Mouse (Mus musculus) gastrocnemius, adult 8-10 months (tissue): ENCODE results near the gene Tbc1d10c. TPM values are rescaled to one million over a fixed set of nuclear protein-coding genes. Genes with fewer than 3 reads are reported as not detected.
A peak's percentile ranks its signal among the peaks of the same experiment; 100 is the strongest.

Experiments used
- DNase-seq, 2 experiments: peaks; one replicate each; pipeline ENCODE4 v3.0.0; 2022; ENCODE audit warnings: low spot score in 2 of 2
- total RNA-seq, 4 experiments: library from RNA; stranded (reverse); gene quantifications; 2 replicates each; pipeline ENCODE4 v1.2.4; 2022

Tbc1d10c gene
- total RNA-seq, 4 experiments from 2014 or later = 6.6 to 8.6 (median 7.9) TPM

DNA sequence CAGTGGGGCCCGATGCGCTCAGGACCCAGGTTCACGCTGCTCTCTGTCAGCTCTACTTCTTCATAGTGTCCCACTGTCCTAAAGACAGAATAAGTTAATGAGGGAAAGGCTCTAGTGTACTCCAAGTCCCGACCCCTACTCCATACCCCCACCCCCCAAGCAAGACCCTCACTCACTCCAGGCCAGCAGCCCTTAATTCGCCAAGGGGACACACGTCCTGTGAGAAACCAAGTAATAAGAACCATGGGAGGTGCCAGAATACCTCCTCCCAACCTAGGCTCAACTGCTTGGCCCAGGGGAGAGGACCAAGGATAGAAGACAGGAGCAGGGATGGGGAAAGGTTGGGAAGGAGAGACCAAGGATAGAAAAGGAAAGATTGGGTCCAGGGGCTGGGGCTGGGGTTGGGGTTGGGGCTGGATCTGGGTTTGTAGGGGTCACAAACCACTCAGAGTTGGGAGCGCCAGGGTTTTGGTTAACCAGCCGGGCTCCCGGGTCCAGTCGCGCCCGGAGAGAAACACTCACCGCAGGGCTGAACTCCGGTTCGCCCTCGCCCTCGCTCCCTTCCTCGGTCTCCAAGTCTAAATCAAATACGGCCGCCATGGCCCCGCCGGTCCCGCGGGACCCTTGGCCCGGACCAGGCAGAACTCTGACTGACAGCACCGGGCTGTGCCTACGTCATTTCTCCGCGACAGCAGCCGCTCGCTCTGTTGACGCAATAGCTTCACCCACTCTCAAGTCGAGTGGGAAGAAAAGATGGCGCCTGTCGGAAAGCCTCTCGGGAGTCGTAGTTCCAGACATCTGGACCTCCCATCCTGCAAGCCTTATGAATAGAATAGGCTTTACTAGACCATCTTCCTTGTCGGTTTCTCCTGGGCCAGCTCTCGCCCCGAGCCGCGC is 28.2 kb downstream of the Tbc1d10c start, which contains the start of gene Rps6kb2:
Rps6kb2 (minus strand) TSS at position 709 of the 897 bp plus-strand sequence.
- DNase-seq = peak; percentile 93

GRCm38 (mm10) chr19:4159049-4159448 is 32.0 kb downstream of the Tbc1d10c start:
- DNase-seq = no peak

- DNase-seq = no peak
Observed at GRCm38 (mm10) chr19:4156771-4157170, 34.3 kb downstream of the Tbc1d10c start.

- DNase-seq = no peak
Observed at GRCm38 (mm10) chr19:4156073-4156579, 35.0 kb downstream of the Tbc1d10c start.

- no peak for DNase-seq
Observed at GRCm38 (mm10) chr19:4155223-4156072, 35.6 kb downstream of the Tbc1d10c start.

DNA sequence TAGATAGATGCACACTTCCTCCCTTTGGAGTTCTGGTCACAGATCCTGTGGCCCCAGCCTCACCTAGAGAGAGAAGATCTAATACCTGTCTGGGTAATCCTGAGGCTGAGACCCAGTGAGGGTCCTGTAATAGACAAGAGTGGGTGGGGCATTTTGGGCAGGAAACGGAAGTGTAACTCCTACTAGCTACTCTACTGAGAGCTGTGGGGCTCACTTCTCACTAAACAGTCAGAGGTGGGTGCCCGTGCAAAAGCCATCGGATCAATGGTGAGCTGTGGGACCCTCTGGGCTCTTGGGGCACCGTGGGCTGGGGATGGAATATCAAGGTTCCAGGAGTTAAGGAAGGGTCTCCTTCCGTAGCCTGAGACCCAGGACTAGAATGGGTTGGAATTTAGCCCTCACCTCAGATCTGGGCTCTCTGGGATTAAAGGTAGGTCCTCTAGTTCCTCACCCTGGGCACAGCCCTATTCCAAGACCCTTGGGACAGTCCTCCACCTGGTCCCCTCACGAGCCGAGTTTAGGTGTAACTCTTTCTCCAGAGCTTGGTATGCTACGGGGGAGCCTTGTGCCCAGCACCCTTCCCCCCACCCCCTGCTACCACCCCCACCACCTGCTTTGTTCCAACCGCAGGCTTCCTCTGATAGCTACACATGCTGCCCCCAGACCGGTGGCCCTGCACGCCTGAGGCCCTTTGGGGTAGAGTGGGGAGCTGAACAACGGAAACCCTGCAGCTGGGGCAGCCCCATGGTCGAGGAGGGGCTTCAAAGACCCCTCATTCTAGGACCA is 36.5 kb downstream of the Tbc1d10c start:
- no peak for DNase-seq

DNA sequence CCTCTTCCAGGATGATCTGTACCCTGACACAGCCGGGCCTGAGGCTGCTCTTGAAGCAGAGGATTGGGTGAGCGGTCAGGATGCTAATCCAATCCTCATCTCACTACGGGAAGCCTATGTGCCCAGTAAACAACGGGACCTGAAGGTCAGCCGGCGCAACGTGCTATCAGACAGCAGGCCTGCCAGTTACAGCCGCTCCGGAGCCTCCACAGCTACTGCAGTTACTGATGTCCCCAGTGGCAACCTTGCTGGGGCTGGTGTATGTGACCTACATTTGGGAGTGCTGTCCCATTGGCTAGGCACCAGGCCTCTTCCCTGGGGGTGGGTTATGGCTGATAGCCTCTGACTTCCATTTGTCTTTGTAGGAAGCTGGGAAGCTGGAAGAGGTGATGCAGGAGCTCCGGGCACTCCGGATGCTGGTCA is 37.8 kb downstream of the Tbc1d10c start, which contains the start of gene Ptprcap:
Ptprcap (plus strand) TSS at position 373 of the 423 bp plus-strand sequence.
- no peak for DNase-seq

DNA sequence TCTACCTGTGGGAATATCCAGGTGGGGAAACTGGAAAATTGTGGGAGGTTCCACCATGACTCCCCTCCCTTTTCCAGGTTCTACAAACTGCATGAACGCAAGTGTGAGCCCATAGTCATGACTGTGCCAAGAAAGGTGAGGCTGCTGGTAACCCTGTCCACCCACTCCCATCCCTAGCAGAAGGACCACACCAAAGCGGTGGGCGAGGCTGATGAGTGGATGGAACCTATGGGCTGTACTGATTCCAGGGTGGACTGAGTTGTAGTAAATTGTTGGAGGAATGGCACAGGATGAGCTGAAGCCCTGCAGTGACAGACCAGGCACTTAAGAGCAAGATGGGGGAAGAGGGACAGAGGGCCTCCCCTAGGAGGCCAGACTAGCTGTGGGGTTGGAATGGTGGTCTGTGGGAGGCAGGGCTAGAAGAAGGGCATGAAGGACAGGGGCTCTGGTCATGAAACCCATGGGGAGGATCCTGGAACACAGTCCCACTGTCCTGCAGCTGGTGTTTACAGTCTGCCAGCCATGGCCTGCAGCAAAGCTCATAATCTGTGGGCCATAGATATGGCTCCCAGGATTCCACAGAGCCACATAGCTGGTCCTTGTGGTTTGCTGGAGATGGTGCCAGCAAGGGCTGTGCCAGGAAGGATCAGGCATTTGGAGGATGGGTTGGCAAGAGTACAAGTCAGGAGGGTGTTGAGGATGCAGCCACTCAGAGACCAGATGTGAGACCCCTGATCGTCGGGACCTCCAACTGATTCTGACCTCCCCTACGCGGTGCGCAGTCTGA is 38.4 kb downstream of the Tbc1d10c start:
- no peak for DNase-seq

DNA sequence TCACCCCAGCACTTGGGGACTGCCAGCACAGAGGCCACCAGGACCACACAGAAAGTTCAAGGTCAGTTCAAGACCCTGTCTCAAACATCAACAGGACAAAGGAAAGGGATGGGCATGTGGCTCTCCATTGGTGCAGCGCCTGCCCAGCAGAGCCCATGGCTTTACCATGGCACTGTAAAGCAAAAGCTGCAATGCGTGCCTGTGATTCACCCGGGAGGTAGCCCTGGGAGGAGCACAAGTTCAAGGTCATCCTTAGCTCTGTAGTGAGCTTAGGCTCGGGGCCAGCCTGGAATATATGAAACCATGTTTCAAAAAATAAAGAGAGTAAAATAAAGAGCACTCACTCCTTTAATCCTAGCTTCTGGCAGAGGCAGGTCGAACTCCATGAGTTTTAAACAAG is 39.2 kb downstream of the Tbc1d10c start:
- DNase-seq = no peak

DNA sequence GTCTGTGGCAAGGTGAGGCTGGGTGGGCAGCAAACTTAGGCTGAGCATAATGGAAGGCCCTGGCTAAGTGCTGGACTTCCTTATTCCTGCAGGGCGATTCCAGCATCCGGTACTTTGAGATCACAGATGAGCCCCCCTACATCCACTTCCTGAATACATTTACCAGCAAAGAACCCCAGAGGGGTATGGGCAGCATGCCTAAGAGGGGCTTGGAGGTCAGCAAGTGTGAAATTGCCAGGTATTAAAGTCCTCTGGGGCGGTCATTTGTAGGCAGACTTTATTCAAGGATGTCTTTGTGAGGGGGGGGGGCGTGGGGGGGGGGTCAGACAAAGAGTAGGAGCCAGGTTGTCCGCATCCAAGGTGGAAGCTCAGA is 39.6 kb downstream of the Tbc1d10c start:
- DNase-seq = no peak

DNA sequence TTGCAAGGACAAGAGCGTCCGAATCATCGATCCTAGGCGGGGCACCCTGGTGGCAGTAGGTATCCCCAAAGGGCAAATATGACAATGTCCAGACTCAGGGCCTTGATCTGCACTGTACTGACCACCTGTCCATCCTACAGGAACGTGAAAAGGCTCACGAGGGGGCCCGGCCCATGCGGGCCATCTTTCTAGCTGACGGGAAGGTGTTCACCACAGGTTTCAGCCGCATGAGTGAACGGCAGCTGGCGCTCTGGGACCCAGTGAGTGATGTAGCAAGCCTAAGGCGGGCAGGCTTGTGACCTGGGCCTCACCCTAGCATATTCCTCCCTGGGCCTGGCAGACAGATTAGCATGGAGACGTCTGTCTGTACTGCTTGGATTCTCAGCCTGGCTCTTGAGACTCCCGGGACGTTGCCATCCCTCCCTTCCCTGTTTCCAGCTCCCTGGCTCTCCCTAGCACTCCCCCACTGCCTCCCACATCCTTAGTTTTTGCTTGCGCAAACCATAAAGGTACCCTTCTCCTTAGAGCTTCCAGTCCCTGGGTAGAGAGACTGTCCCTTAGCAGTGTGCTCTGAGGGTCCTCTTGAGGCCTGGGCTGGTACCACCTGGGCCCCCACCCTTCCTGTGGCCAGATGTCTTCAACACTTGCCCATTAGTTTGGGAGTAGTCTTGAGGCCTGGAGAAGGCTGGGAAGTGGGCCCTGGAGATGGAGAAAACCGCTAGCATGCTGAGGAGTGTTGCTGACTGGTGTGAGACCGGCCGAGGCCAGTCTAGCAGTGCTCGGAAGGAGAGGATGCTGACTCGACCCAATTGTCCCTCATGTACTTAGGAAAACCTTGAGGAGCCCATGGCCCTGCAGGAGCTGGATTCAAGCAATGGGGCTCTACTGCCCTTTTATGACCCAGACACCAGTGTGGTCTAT is 40.3 kb downstream of the Tbc1d10c start:
- DNase-seq = no peak

GRCm38 (mm10) chr19:4149764-4150461 is 41.2 kb downstream of the Tbc1d10c start:
- no peak for DNase-seq

- no peak for DNase-seq
Observed at GRCm38 (mm10) chr19:4149283-4149682, 41.8 kb downstream of the Tbc1d10c start.

- DNase-seq = no peak
Observed at GRCm38 (mm10) chr19:4148819-4149218, 42.3 kb downstream of the Tbc1d10c start.

DNA sequence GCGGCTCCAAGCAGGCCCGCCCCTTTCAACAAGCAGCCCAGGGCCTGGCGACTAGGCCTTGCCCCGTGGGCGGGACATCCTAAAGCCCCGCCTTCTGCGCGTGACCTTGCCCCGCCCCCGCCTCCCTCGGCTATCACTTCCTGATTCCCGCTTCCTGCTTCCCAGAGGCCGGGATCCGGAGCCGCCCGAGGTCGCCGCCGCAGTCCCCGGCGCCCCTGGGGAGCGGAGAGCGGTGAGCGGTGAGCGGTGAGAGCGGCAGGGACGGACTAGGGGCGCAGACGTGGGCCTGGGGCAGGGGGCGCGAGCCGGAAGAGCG is 42.6 kb downstream of the Tbc1d10c start, which contains the start of gene Coro1b:
Coro1b (plus strand) TSS at position 129 of the 316 bp plus-strand sequence.
- DNase-seq = peak; percentile 94

GRCm38 (mm10) chr19:4147782-4148490 is 43.1 kb downstream of the Tbc1d10c start:
- DNase-seq = no peak

- DNase-seq = no peak
Observed at GRCm38 (mm10) chr19:4147022-4147405, 44.1 kb downstream of the Tbc1d10c start.
